Mouse (Mus musculus) stomach, postnatal 0 days (tissue): ENCODE measurements around the gene Eme2. TPM values are rescaled to one million over a fixed set of nuclear protein-coding genes. Genes with fewer than 3 reads are reported as not detected.

Experiments used
- ATAC-seq: fragments of 200-750 bp; cut with Nextera tagmentation; 2 replicates; pipeline ENCODE4 v1.8.0; 2017; ENCODE audit not compliant: low FRiP score, low TSS enrichment
- DNase-seq: peaks from one replicate; pipeline ENCODE4 v3.0.0-alpha.2; 2016; ENCODE audit warnings: low spot score
- H3K27ac ChIP-seq: fragments of 300-500 bp; sonication (generic); replicated peaks from 2 replicates; pipeline ENCODE4 v1.5.1; 2014; ENCODE audit warnings: mild to moderate bottlenecking, control low read depth
- H3K27me3 ChIP-seq: fragments of 300-500 bp; sonication (generic); 2 replicates; pipeline ENCODE4 v1.6.1; 2014; ENCODE audit warnings: low read length; ENCODE audit not compliant: control insufficient read depth, insufficient read depth
- H3K36me3 ChIP-seq: fragments of 300-500 bp; sonication (generic); 2 replicates; pipeline ENCODE4 v1.6.1; 2014; ENCODE audit warnings: low read length, mixed read lengths; ENCODE audit not compliant: control insufficient read depth, insufficient read depth
- H3K4me1 ChIP-seq: fragments of 300-500 bp; sonication (generic); replicated peaks from 2 replicates; pipeline ENCODE4 v1.6.1; 2014; ENCODE audit warnings: antibody characterized with exemption; ENCODE audit not compliant: control insufficient read depth, insufficient read depth
- H3K4me2 ChIP-seq: fragments of 300-500 bp; sonication (generic); replicated peaks from 2 replicates; pipeline ENCODE4 v1.6.1; 2014; ENCODE audit warnings: low read depth, mild to moderate bottlenecking, control low read depth, moderate library complexity
- H3K4me3 ChIP-seq: fragments of 300-500 bp; sonication (generic); 2 replicates; pipeline ENCODE4 v1.5.1; 2014; ENCODE audit warnings: low read depth, low read length, control low read depth
- H3K9ac ChIP-seq: fragments of 300-500 bp; sonication (generic); 2 replicates; pipeline ENCODE4 v1.6.1; 2014; ENCODE audit warnings: mild to moderate bottlenecking, low read length, control low read depth, mixed read lengths
- H3K9me3 ChIP-seq: fragments of 300-500 bp; sonication (generic); 2 replicates; pipeline ENCODE4 v1.6.1; 2016; ENCODE audit warnings: low read length; ENCODE audit not compliant: control insufficient read depth
- CTCF ChIP-seq: IDR thresholded peaks from 2 replicates; pipeline ENCODE4 v1.5.1; 2016; ENCODE audit warnings: antibody characterized with exemption, low read depth, mild to moderate bottlenecking, moderate library complexity
- EP300 ChIP-seq: optimal IDR thresholded peaks from 2 replicates; pipeline ENCODE3; 2016; ENCODE audit warnings: antibody characterized with exemption
- WGBS: fragments of 180-500 bp; shearing (Covaris S2); extraction: QIAGEN DNeasy Blood & Tissue Kit; methylation state at CpG from one replicate; pipeline ENCODE4 v1.1.7; 2014; 5-methylcytosine and 5-hydroxymethylcytosine counted together
- polyA plus RNA-seq: library from polyadenylated mRNA; unstranded; fragments of >200 nt; fragmentation: Nextera tagmentation; extraction: Ambion mirVana; gene quantifications from 2 replicates; pipeline ENCODE4 v1.2.1, GENCODE M21; 2015

The Eme2 gene
- polyA plus RNA-seq, 1 experiment from 2014 or later: 15.6 TPM

DNA sequence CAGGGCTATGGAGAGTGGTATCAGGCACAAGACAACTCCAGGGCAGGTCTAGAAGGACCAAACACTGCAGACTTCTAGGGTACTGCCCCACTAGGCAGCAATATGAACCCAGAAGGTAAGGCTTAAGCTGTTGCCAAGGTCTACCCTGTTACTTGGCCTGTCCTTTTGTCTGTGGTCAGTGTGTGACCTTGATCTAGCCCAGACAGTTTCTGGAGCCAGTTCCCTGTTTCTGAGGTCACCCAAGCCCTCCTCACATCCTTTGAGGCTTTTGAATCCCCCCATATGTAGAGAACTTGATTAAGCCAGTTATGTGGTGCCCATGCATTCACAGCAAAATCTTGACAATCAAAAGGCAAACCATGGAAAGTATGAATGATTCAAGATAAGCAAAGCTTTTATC, 40.8 kb upstream of the Eme2 start:
- peak overlapping the region; percentile 74 for H3K4me3 ChIP-seq
- H3K9me3 ChIP-seq: no peaks in the 10 kb centered on the region
- peaks cover 4% of the 10 kb centered on the region; the same call in 1 of the 2 replicates for H3K4me1 ChIP-seq
- H3K27ac ChIP-seq: no peak overlapping the region; the same call in 1 of the 2 replicates
- H3K27me3 ChIP-seq: no peaks in the 10 kb centered on the region
- DNase-seq: no peak
- no peak for ATAC-seq
- TF ChIP-seq CTCF (no peak), EP300 (no peak)
- peak overlapping the region; percentile 80 for H3K4me2 ChIP-seq
- no peaks in the 10 kb centered on the region for H3K36me3 ChIP-seq
- H3K9ac ChIP-seq: peak overlapping the region; percentile 82

DNA sequence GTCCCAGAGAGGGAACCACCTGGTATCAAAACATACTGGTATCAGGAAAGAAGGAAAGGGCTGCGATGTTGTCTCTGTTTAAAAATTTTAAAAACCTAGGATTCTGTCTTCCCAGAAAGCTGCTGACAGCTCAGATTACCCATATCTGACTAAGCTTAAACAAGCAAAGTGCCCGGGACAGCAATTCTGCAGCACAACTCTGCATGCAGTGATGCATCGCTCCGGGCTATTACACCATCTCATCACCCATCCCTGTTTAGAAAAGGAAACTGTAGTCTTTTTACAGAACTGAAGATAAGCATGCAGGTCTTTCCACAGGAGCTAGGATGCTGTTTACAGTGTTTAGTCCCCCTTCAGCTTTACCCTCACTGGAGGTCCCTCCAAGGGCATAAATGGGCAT, 40.0 kb upstream of the Eme2 start:
- WGBS: 61% methylated on average over 4 of the region's 4 CpGs
- no peak overlapping the region for H3K27ac ChIP-seq
- no peaks in the 10 kb centered on the region for H3K27me3 ChIP-seq
- H3K4me2 ChIP-seq: peak overlapping the region; percentile 80; the same call in 1 of the 2 replicates
- H3K36me3 ChIP-seq: no peaks in the 10 kb centered on the region
- TF ChIP-seq EP300 (no peak), CTCF (no peak)
- DNase-seq (no peak), ATAC-seq (no peak)
- H3K4me3 ChIP-seq: 0 out of 2 replicates have a peak overlapping the region, but pooled peaks have one; percentile 4
- 0 out of 2 replicates have a peak overlapping the region, but pooled peaks have one; percentile 23 for H3K9ac ChIP-seq
- no peaks in the 10 kb centered on the region for H3K9me3 ChIP-seq
- H3K4me1 ChIP-seq: peaks cover 4% of the 10 kb centered on the region; the same call in 1 of the 2 replicates

DNA sequence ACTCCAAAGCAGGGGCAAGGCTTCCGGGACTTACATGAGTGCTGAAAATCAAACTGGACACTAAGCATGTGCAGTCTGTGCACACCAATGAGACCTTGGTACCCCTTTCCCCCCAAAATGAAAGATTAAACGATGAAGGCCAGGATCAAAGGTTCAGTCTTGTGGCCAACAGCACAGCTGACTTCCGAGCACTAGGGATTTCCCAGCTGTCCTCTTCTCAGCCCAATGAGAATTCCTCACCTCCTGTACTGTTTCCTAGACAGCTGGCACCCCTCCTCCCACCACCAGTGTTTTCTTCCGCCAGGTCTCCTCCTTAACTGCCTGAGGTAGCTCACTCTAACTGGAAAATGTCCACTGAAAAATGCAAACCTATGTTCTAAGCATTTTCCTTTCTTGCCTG, 38.3 kb upstream of the Eme2 start:
- no peak overlapping the region for H3K4me2 ChIP-seq
- H3K27ac ChIP-seq: no peak overlapping the region
- 67% methylated on average over 4 of the region's 4 CpGs for WGBS
- no peaks in the 10 kb centered on the region for H3K36me3 ChIP-seq
- no peak for ATAC-seq
- no peaks in the 10 kb centered on the region for H3K9me3 ChIP-seq
- peaks cover 4% of the 10 kb centered on the region; the same call in 1 of the 2 replicates for H3K4me1 ChIP-seq
- TF ChIP-seq CTCF (no peak), EP300 (no peak)
- no peak for DNase-seq
- no peak overlapping the region for H3K4me3 ChIP-seq
- no peaks in the 10 kb centered on the region for H3K27me3 ChIP-seq
- no peak overlapping the region for H3K9ac ChIP-seq

DNA sequence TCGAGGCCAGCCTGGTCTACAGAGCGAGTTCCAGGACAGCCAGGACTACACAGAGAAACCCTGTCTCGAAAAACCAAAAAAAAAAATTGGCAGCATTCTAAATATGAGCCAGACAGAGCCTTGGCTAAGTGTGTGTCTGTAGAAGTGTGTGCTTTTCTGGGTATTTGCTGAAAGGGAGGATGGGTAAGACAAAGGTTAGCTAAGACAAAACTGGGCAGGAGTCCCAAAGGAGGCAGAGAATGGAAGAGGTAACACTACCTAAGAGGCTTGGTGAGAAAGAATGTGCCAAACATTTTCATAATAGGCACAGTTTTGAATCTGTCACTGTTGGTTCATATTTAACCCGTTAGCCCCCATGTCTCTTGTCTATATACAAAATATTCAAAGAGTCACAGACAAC, 37.5 kb upstream of the Eme2 start:
- Histone ChIP-seq H3K36me3 (0 out of 2 replicates have a peak, but pooled peaks cover 3% of the 10 kb centered on the region), H3K4me2 (no peak overlapping the region), H3K9ac (no peak overlapping the region), H3K27ac (no peak overlapping the region), H3K4me3 (no peak overlapping the region), H3K27me3 (no peaks in the 10 kb centered on the region), H3K4me1 (peaks cover 4% of the 10 kb centered on the region; the same call in 1 of the 2 replicates), H3K9me3 (no peaks in the 10 kb centered on the region)
- ATAC-seq (no peak), DNase-seq (no peak)
- WGBS: 86% methylated on average over 4 of the region's 4 CpGs
- TF ChIP-seq EP300 (no peak), CTCF (no peak)

DNA sequence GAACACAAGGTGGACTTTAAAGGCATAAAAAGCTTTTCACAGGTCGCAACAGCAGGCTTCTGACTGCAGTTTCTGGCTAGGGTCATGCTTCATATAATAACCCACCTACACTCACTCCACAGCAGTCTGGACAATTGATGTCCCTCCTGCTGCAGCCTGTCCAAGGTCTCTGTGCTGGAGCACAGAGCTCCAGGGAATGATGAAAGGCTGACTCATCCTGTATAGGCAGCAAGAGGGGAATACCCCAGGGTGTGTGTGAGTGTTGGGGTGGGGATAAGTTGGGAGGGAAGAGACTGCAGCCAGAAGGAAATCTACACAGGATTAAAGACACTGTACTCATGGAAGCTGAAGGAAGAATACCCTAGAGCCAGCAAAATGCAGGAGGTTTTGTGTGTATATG, 34.6 kb upstream of the Eme2 start:
- H3K4me1 ChIP-seq: no peaks in the 10 kb centered on the region
- TF ChIP-seq EP300: no peak
- TF ChIP-seq CTCF: no peak
- no peak overlapping the region for H3K4me2 ChIP-seq
- no peak overlapping the region for H3K4me3 ChIP-seq
- H3K9ac ChIP-seq: no peak overlapping the region
- H3K27me3 ChIP-seq: no peaks in the 10 kb centered on the region
- 0 out of 2 replicates have a peak, but pooled peaks have one; percentile 32 for ATAC-seq
- H3K27ac ChIP-seq: no peak overlapping the region
- WGBS: 86% methylated on average over 1 of the region's 1 CpGs
- no peak for DNase-seq
- no peaks in the 10 kb centered on the region for H3K9me3 ChIP-seq
- H3K36me3 ChIP-seq: peaks cover 13% of the 10 kb centered on the region; the same call in 1 of the 2 replicates

DNA sequence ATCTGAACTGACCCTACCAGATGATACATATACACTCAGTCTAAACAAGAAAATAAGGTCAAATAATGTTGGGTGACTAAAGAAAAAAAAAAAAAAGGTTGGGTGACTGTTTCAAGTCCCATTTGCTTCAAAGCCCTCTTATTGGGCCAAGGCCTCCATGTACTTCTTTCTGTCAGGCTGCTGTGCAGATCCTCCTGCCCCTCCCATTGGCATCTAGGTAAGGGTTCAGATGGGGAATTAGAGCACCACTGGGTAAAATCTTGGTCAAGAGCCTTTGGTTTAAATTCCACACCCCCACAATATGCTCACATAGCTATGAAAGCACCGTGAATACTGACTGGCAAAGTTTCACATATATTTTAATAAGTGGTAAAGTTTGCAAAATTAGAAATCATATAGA, 28.4 kb upstream of the Eme2 start:
- no peak for ATAC-seq
- Histone ChIP-seq H3K4me3 (no peak overlapping the region), H3K9ac (no peak overlapping the region), H3K36me3 (peaks cover 45% of the 10 kb centered on the region; the same call in 1 of the 2 replicates), H3K9me3 (no peaks in the 10 kb centered on the region), H3K4me2 (no peak overlapping the region), H3K4me1 (no peaks in the 10 kb centered on the region), H3K27ac (no peak overlapping the region), H3K27me3 (no peaks in the 10 kb centered on the region)
- DNase-seq: no peak
- WGBS: 88% methylated on average over 1 of the region's 1 CpGs
- TF ChIP-seq EP300 (no peak), CTCF (no peak)
